Mouse (Mus musculus): ENCODE data around the gene 1700125H20Rik. TPM values are rescaled to one million over a fixed set of nuclear protein-coding genes. Genes with fewer than 3 reads are reported as not detected.
"Not testable (repeated sequence)": the region's sequence is repeated elsewhere in the genome, so short reads cannot be mapped to it uniquely, and the experiment has no call there.

The 1700125H20Rik gene
- polyA plus RNA-seq, 1 experiment from 2014 or later: 0.16 TPM

GRCm38 (mm10) chr11:85131542-85131941 is 38.7 kb upstream of the 1700125H20Rik start:
- Histone ChIP-seq H3K27me3 (ENCODE audit: insufficient read depth, low read length) (no peaks in the 10 kb centered on the region), H3K4me1 (ENCODE audit: insufficient read depth) (peaks cover 21% of the 10 kb centered on the region), H3K9me3 (ENCODE audit: low read length) (no peaks in the 10 kb centered on the region), H3K36me3 (replicated peaks; ENCODE audit: insufficient read depth, low read length) (no peaks in the 10 kb centered on the region; the same call in 1 of the 2 replicates), H3K27ac (ENCODE audit: low read depth) (peak overlapping the region; percentile 58), H3K4me3 (ENCODE audit: low read depth, low read length) (no peak overlapping the region), H3K9ac (replicated peaks) (no peak overlapping the region), H3K4me2 (ENCODE audit: low read depth, low read length) (peak overlapping the region; percentile 36; the same call in 1 of the 2 replicates)
- TF ChIP-seq EP300 (IDR thresholded peaks at IDR 0.05; ENCODE audit: low read depth): no peak
- TF ChIP-seq CTCF (IDR thresholded peaks at IDR 0.05; ENCODE audit: low read depth): no peak
- 38% methylated on average over 2 of the region's 2 CpGs for WGBS (ENCODE audit: insufficient replicate concordance)
- no peak for DNase-seq
- ATAC-seq: no peak

DNA sequence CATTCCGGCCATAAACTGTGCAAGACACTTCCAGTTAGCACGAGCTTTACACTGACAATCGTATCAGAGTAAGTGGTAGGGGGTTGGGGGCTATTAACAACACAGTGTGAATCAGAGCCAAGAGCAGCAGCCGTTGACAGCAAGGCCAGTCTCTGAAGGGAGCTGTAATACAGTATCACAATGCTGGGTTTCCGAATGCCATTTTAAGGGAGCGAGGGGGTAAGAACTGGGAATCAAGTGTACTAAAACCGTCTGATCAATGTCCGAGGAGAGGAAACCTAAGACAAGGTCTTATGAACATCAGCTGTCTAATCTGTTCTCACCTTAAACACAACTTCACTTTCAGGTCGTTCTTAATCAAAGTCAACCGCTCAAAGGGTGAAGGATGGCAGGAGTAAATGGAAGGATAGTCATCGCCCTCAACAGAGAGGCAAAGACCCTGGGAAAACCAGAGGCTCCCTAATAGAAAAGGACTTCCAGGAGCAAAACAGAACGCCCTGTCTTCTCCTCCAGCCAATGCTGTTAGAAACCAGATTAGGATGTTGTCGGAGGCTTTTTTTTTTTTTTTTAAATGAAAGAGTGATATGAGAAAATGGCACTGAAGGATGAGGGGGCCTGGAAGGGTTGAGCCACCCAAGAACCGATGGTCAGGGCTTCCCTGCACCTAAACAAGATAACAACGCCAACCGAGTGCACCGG is 31.3 kb upstream of the 1700125H20Rik start:
- H3K4me2 ChIP-seq (ENCODE audit: low read depth, low read length): peak overlapping the region; percentile 71
- H3K27me3 ChIP-seq (ENCODE audit: insufficient read depth, low read length): no peaks in the 10 kb centered on the region
- peak overlapping the region; percentile 98 for H3K4me3 ChIP-seq (ENCODE audit: low read depth, low read length)
- peak overlapping the region; percentile 95 for H3K27ac ChIP-seq (ENCODE audit: low read depth)
- no peaks in the 10 kb centered on the region for H3K9me3 ChIP-seq (ENCODE audit: low read length)
- peak overlapping the region; percentile 96 for H3K9ac ChIP-seq (replicated peaks)
- TF ChIP-seq CTCF (IDR thresholded peaks at IDR 0.05; ENCODE audit: low read depth) (no peak), EP300 (IDR thresholded peaks at IDR 0.05; ENCODE audit: low read depth) (no peak)
- DNase-seq (peak; percentile 18), ATAC-seq (no peak)
- 7% methylated on average over 17 of the region's 17 CpGs for WGBS (ENCODE audit: insufficient replicate concordance)
- peaks cover 15% of the 10 kb centered on the region; the same call in 1 of the 2 replicates for H3K4me1 ChIP-seq (ENCODE audit: insufficient read depth)
- H3K36me3 ChIP-seq (replicated peaks; ENCODE audit: insufficient read depth, low read length): no peaks in the 10 kb centered on the region; the same call in 1 of the 2 replicates

- WGBS (ENCODE audit: insufficient replicate concordance): 1% methylated on average over 79 of the region's 94 CpGs
- peak within 1 kb of the TSS; percentile 96 for H3K27ac ChIP-seq (ENCODE audit: low read depth)
- H3K9me3 ChIP-seq (ENCODE audit: low read length): no peaks in the 10 kb centered on the region
- no peaks in the 10 kb centered on the region; the same call in 1 of the 2 replicates for H3K36me3 ChIP-seq (replicated peaks; ENCODE audit: insufficient read depth, low read length)
- peak within 1 kb of the TSS; percentile 84 for H3K4me2 ChIP-seq (ENCODE audit: low read depth, low read length)
- ATAC-seq: peak; percentile 98
- TF ChIP-seq EP300 (IDR thresholded peaks at IDR 0.05; ENCODE audit: low read depth) (peak; percentile 76; the same call in 1 of the 2 replicates), CTCF (IDR thresholded peaks at IDR 0.05; ENCODE audit: low read depth) (peak; percentile 46)
- H3K9ac ChIP-seq (replicated peaks): peak within 1 kb of the TSS; percentile 96
- peaks cover 15% of the 10 kb centered on the region; the same call in 1 of the 2 replicates for H3K4me1 ChIP-seq (ENCODE audit: insufficient read depth)
- peak; percentile 99 for DNase-seq
- H3K4me3 ChIP-seq (ENCODE audit: low read depth, low read length): peak within 1 kb of the TSS; percentile 98
- no peaks in the 10 kb centered on the region for H3K27me3 ChIP-seq (ENCODE audit: insufficient read depth, low read length)
Measured at GRCm38 (mm10) chr11:85139581-85140540, 30.3 kb upstream of the 1700125H20Rik start, which contains the start of gene Usp32. TSS of gene Usp32 (minus strand) at chr11:85140161.

DNA sequence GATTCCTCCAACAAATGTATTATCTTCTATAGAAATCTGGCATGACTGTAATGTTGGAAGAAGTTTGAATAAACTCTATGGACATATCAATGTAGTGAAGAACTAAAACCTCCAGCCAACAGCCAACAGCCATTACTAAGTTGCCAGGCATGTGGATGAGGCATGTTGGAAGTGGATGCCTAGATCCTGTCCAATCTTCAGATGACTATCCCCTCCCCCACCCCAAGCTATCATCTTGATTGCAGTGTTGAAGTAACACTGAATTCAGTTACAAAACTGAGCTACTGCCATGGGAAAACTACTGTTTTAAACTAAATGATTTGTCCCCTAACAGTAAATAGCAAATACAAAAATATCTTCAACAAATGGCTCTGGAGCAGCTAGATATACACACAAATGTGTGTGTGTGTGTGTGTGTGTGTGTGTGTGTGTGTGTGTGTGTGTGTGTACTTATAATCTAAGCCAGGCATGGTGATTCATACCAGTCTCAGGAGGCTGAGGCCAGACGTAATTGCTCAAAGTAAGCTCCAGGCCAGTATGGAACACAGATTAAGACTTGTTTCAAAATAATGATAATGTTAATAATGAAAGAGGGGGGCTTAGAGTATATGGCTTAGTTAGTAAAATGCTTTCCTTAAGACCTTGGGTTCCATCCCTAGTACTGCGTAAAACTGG is 17.8 kb upstream of the 1700125H20Rik start:
- Histone ChIP-seq H3K4me3 (ENCODE audit: low read depth, low read length) (no peak overlapping the region), H3K9ac (replicated peaks) (no peak overlapping the region), H3K27me3 (ENCODE audit: insufficient read depth, low read length) (no peaks in the 10 kb centered on the region), H3K4me2 (ENCODE audit: low read depth, low read length) (no peak overlapping the region), H3K4me1 (ENCODE audit: insufficient read depth) (no peaks in the 10 kb centered on the region), H3K36me3 (replicated peaks; ENCODE audit: insufficient read depth, low read length) (no peaks in the 10 kb centered on the region), H3K27ac (ENCODE audit: low read depth) (no peak overlapping the region), H3K9me3 (ENCODE audit: low read length) (no peaks in the 10 kb centered on the region)
- TF ChIP-seq CTCF (IDR thresholded peaks at IDR 0.05; ENCODE audit: low read depth): no peak
- TF ChIP-seq EP300 (IDR thresholded peaks at IDR 0.05; ENCODE audit: low read depth): no peak
- no peak for ATAC-seq
- WGBS (ENCODE audit: insufficient replicate concordance): 75% methylated on average over 2 of the region's 2 CpGs
- DNase-seq: no peak

DNA sequence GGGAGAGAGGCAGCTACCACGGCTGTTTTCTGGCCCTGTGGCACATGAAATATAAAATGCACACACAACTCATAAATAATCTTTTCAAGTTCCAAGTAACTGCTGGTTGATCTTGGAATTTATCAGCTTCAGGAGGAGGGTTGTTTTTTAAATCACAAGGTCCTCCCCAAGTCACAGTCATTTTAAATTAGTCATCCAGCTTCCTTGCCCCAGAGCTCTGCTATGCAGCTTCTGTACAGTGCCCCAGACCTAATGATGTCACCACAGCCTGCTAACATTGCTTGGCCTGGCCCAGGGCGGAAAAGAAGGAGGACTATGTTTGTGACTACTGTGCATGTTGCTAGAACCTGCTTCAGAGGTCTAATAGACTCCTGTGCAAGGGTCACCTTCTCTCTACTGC is 12.9 kb upstream of the 1700125H20Rik start:
- DNase-seq (no peak), ATAC-seq (no peak)
- Histone ChIP-seq H3K27me3 (ENCODE audit: insufficient read depth, low read length) (no peaks in the 10 kb centered on the region), H3K27ac (ENCODE audit: low read depth) (no peak overlapping the region), H3K9me3 (ENCODE audit: low read length) (no peaks in the 10 kb centered on the region), H3K4me3 (ENCODE audit: low read depth, low read length) (no peak overlapping the region), H3K4me2 (ENCODE audit: low read depth, low read length) (no peak overlapping the region), H3K36me3 (replicated peaks; ENCODE audit: insufficient read depth, low read length) (no peaks in the 10 kb centered on the region), H3K4me1 (ENCODE audit: insufficient read depth) (no peaks in the 10 kb centered on the region), H3K9ac (replicated peaks) (no peak overlapping the region)
- TF ChIP-seq CTCF (IDR thresholded peaks at IDR 0.05; ENCODE audit: low read depth): no peak
- TF ChIP-seq EP300 (IDR thresholded peaks at IDR 0.05; ENCODE audit: low read depth): no peak
- WGBS (ENCODE audit: insufficient replicate concordance): 58% methylated on average over 2 of the region's 2 CpGs

DNA sequence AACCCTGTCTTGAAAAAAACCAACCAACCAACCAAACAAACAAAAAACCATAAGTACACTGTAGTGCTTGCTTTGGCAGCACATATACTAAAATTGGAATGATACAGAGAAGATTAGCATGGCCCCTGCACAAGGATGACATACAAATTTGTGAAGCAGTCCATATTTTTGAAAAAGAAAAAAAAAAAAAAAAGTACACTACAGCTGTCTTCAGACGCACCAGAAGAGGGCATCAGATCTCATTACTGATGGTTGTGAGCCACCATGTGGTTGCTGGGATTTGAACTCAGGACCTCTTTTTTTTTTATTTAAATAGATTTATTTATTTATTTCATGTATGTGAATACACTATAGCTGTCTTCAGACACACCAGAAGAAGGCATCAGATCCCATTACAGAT is 7.2 kb upstream of the 1700125H20Rik start:
- H3K9ac ChIP-seq (replicated peaks); H3K4me1 ChIP-seq (ENCODE audit: insufficient read depth); H3K27ac ChIP-seq (ENCODE audit: low read depth); ATAC-seq; H3K9me3 ChIP-seq (ENCODE audit: low read length); H3K36me3 ChIP-seq (replicated peaks; ENCODE audit: insufficient read depth, low read length); H3K4me3 ChIP-seq (ENCODE audit: low read depth, low read length); H3K27me3 ChIP-seq (ENCODE audit: insufficient read depth, low read length); H3K4me2 ChIP-seq (ENCODE audit: low read depth, low read length); DNase-seq: not testable (repeated sequence)
- 65% methylated on average over 1 of the region's 1 CpGs for WGBS (ENCODE audit: insufficient replicate concordance)
